Mouse (Mus musculus) hematopoietic stem cell, adult 5-6 weeks (primary cell): ENCODE results near the gene Fam187b. TPM values are rescaled to one million over a fixed set of nuclear protein-coding genes. Genes with fewer than 3 reads are reported as not detected.
A peak's percentile ranks its signal among the peaks of the same experiment; 100 is the strongest.

Experiments
- ATAC-seq, 2 experiments: fragments of 125-278 bp in 1 of 2; replicated peaks in 1 of 2; 2 replicates each; pipeline ENCODE4 v1.8.0; 2016 to 2017; ENCODE audit warnings: inconsistent platforms in 2 of 2, mild to moderate bottlenecking in 2 of 2, moderate number of reproducible peaks in 2 of 2, low read depth in 1 of 2, moderate TSS enrichment in 1 of 2; ENCODE audit not compliant: low FRiP score in 2 of 2, poor library complexity in 2 of 2, severe bottlenecking in 2 of 2, insufficient read depth in 1 of 2, low TSS enrichment in 1 of 2
- total RNA-seq: library from RNA; stranded (forward); fragments of 172-1452, 232-1000 nt; gene quantifications from 2 replicates; pipeline ENCODE4 v1.2.3, GENCODE M21; 2017

The Fam187b gene
- total RNA-seq, 1 experiment from 2014 or later: not detected

DNA sequence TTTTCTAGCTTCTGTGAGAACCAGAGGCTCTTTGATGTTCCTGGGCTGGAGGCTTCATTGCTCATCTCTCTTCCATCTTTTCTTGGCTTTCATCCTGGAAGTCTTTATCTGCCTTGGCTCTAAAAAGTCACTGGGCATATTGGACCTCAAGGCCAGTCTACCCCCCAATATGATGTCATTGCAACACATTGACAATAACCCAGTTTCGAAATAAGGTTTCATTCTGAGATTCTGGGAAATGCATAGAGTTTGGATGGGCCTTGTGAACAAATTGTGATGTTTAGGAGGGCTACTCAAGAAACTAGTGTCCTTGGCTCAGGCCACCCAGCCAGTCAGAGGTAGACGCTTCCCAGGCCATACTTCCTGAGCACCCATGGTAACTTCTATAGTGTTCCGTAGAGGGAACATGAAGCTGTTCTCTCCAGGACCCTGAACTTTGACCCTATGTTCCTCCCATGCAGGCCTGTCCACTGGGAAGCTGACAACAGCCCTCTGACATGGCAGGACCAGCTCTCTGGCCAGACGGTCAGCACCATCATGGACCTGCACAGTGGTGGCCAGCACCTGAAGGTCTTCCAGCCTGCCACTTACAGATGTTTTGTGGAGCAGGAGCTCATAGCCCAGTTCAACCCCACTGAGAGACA, 15.1 kb downstream of the Fam187b start:
- no peak for ATAC-seq

GRCm38 (mm10) chr7:30992148-30992547, 18.6 kb downstream of the Fam187b start:
- no peak for ATAC-seq

DNA sequence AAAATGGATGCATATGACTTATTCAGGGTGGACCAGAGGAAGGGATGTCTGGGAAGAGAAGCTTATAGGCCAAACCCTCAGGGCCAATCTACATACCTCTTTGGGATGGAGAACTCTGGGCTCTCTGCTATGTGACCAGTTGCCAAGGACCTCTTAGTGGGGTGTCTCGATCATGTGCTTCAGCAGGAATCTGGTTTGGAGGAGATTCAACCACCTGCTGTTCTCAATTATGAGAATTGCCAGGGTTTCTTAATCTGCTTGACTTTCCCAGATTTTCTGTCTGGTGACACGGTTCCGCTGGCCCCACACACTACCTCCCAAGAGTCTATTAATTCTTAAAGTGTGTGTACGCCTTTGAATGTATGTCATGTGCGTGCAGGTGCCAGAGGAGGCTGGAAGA, 20.4 kb downstream of the Fam187b start:
- ATAC-seq: no peak

DNA sequence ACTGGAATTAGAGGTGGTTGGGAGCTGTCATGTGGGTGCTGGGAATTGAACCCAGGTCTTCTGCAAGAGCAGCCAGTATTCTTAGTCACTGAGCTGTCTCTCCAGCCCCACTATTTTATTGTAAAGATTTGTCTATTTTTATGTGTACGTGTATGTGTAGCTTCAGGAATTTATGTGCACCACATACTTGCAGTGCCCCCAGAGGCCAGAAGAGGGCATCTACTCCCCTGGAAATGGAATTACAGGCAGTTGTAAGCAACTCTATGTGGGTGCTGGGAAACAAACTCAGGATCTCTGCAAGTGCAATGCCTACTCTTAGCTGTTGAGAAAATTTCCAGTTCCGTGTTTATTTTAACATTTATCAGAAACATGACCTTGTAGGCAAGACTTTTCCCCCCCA, 22.9 kb downstream of the Fam187b start:
- no peak for ATAC-seq

DNA sequence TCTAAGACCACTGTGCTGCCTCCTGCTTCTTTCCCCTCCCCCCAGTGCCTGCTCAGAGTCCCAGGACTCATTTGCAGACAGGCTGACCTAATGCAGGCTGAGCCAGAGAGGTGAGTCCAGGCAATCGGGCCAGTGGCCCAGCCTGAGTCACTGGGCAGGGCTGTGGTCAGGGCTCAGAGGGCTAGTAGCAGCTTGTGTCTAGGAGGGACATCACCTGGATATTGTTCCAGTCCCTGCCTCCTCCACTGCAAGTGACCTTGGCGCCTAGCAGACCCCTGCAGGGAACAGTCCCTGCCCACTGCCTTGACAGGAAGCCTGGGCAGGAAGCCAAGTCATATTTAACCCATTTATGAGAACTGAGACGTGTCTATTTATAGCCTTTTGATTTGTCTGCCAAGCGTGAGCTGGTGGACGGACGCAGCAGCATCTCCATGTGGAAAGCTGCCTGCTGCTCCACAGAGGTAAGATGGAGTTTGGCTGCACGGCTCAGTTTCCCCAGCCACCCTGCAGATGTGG, 27.0 kb downstream of the Fam187b start:
- ATAC-seq: peak; percentile 64 to 75

DNA sequence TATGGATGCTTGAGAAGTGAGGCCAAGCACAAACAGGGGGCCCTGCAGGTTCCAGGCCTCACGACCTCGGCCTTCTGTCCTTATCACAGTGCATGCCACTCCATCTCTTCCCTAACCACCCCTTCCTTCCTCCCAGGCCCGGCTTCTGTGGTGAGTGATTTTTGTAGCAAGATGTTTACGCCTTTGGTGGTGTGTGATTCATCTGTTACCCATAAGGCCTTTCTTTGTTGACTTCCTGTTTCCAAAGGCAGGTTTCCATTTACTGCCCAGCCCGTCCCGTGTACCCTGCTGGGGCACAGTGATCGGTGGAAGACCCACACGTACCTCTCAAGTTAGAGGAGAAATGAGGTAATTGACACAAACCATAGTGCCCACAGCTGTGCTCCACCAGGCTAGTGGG, 29.1 kb downstream of the Fam187b start:
- ATAC-seq: peak; percentile 86 to 95

DNA sequence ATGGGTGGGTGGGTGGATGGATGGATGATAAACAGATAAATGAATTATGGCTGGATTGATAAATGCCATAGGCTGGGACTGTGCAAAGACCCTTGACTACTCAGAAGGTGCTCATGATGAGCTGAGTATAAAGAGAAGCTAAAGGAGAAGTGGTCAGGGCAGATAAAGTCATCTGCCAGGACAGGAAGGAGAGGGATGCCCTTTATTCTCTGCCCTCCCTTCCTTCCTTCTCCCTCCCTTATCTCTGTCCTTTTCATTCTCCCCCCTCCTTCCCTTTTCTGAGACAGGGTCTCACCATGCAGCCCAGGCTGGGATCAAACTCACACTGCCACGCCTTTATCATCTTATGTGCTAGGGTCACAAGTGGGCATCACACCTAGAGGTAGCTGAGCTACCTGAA, 34.2 kb downstream of the Fam187b start:
- ATAC-seq: peak in 1 of 2 experiments; percentile 2; a peak in 1 of 4 replicates

DNA sequence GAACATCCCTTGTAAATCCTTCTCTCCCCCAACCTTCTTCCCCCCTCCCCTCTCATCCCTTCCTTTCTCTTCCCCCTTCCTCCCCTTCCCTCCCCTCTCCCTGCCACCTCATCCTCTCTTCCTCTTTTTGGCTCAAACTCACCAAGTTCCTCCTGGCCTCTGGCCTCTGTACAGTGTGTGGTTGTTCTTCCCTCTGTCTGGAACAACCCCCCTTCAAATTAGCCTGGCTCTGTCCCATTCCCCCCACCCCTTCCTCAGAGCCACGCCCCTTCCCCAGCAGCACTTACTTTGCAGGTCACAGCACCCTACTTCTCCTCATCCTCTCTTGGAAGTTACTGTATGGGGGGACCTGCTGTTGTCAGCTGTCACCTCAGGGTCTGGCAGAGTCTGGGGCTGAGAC, 34.6 kb downstream of the Fam187b start:
- ATAC-seq: peak; percentile 76 to 79

DNA sequence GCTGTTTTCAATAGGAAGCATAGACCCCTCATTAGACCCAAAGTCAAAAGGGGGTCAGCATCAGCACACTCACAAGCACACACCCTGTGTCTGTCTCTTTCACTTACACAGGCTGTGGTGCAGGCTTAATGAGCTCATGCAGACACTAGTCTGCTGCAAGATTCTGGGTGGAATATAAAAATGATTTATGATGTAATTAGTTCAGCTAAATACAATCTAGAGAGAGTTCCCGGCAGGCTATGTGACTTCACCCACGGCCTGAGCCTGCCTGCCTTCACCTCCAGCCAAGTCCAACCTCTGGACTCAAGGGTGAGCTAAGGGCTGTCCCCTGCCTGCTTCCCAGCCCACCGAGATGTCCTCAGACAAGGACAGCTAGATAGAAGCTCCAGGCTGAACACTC, 35.3 kb downstream of the Fam187b start:
- no peak; a peak in 1 of 4 replicates for ATAC-seq

GRCm38 (mm10) chr7:31012971-31013370, 39.4 kb downstream of the Fam187b start:
- ATAC-seq: no peak

- no peak for ATAC-seq
Observed at GRCm38 (mm10) chr7:31017104-31017901, 43.7 kb downstream of the Fam187b start.

- no peak for ATAC-seq
Observed at GRCm38 (mm10) chr7:31028609-31029008, 55.0 kb downstream of the Fam187b start.

GRCm38 (mm10) chr7:31030717-31031116, 57.1 kb downstream of the Fam187b start:
- ATAC-seq: no peak

- ATAC-seq: peak in 1 of 2 experiments; percentile 29; a peak in 2 of 4 replicates
Observed at GRCm38 (mm10) chr7:31031731-31032130, 58.1 kb downstream of the Fam187b start.

DNA sequence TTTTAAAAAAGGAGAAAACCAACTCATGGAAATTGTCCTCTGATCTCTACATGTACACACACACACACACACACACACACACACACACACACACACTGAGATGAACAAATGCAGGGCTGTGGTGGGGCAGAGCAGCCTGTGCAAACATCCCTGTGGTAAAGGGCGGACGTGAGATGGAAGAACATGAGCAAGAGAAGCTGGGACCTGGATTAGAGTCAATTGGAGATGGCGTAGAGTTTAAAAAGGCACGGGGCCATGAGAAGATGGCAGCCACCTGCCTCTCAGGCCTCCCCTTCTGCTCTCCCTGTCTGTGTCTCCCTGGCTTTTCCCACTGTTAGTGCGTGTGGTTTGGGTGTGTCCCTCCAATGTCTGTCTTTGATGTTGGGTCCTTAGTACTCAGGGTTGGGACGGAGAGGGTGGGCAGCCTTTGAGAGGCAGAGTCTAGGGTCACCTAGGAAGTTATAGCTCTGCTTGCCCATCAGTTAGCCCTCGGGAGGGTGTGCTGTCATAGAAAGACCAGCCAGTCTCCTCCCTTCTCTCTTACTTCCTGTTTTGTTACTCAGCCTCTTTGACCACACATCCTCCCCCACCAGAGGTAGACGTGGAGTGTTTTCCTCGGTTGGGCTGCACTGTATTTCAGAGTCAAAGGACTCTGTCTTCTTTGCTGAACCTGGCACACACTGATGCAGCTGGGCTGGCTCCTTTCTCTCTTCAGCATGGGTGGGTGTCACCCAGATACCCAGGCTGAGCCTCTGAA, 60.0 kb downstream of the Fam187b start:
- peak; percentile 84 to 94 for ATAC-seq

- ATAC-seq: no peak
Observed at GRCm38 (mm10) chr7:31034789-31035188, 61.2 kb downstream of the Fam187b start.

DNA sequence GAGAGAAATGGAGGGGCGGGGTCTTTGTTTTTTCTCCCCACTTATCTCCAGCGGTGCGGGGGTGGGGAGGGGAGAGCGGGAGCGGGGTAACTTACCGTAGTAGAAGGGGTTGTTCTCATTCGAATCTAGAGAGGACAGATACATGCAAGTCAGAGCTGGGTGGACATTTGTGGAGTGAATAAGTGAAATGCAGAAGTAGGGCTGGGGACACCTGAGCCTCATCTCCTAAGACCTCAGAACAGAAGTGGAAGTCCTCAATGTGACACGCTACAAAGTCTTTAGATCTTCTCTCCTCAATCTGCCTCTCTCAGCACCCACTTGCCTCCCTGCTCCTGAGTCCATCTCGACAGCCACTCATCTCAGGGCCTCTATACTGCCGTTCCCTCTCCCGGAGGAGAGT, 61.7 kb downstream of the Fam187b start:
- no peak for ATAC-seq

DNA sequence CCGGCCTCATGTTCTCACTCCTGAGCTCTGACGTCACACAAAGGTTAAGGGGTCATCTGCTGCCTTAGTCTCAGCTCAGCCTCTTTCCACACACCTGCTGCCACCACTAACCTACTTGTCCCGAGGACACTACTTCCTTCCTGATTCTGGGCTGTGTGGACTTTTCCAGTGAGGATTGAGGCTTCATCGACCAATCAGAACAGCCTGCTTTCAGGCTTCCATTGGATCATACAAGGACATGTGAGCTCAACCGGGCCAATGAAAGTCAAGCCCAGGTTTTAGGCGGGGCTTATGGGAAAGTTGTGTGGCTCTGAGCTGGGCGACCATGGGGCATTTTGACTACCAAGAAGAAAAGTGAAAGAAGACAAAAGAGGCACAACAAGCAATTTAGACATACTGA, 63.3 kb downstream of the Fam187b start:
- ATAC-seq: peak in 1 of 2 experiments; percentile 20; a peak in 1 of 4 replicates
